Mouse (Mus musculus): Measurements from ENCODE around the gene Dennd5b. TPM values are rescaled to one million over a fixed set of nuclear protein-coding genes. Genes with fewer than 3 reads are reported as not detected.

Gene Dennd5b
- polyA plus RNA-seq, 1 experiment from 2014 or later, result 9.6 TPM

GRCm38 (mm10) chr6:149126675-149127074 is 25.2 kb upstream of the Dennd5b start:
- H3K27ac ChIP-seq (ENCODE audit: low read depth, low read length), result no peak overlapping the region
- H3K9ac ChIP-seq (ENCODE audit: low read depth, low read length), result no peak overlapping the region
- no peaks in the 10 kb centered on the region for H3K4me1 ChIP-seq (replicated peaks; ENCODE audit: control insufficient read depth, insufficient read depth, low read length)
- H3K27me3 ChIP-seq (replicated peaks; ENCODE audit: control insufficient read depth, insufficient read depth, low read length), result no peaks in the 10 kb centered on the region
- ATAC-seq, result no peak
- peak; percentile 61 for TF ChIP-seq CTCF (IDR thresholded peaks at IDR 0.05; ENCODE audit: low read depth)
- H3K36me3 ChIP-seq (ENCODE audit: control insufficient read depth, insufficient read depth), result no peaks in the 10 kb centered on the region
- H3K4me3 ChIP-seq (ENCODE audit: low read depth, low read length), result no peak overlapping the region
- no peaks in the 10 kb centered on the region for H3K9me3 ChIP-seq (ENCODE audit: control insufficient read depth)
- H3K4me2 ChIP-seq (replicated peaks; ENCODE audit: low read depth), result no peak overlapping the region
- 70% methylated on average over 4 of the region's 4 CpGs for WGBS

GRCm38 (mm10) chr6:149123042-149123441 is 21.6 kb upstream of the Dennd5b start:
- no peak overlapping the region for H3K27ac ChIP-seq (ENCODE audit: low read depth, low read length)
- H3K9me3 ChIP-seq (ENCODE audit: control insufficient read depth), result no peaks in the 10 kb centered on the region
- 84% methylated on average over 3 of the region's 3 CpGs for WGBS
- no peaks in the 10 kb centered on the region for H3K27me3 ChIP-seq (replicated peaks; ENCODE audit: control insufficient read depth, insufficient read depth, low read length)
- TF ChIP-seq CTCF (IDR thresholded peaks at IDR 0.05; ENCODE audit: low read depth), result no peak
- no peaks in the 10 kb centered on the region for H3K4me1 ChIP-seq (replicated peaks; ENCODE audit: control insufficient read depth, insufficient read depth, low read length)
- no peak overlapping the region for H3K4me2 ChIP-seq (replicated peaks; ENCODE audit: low read depth)
- no peak overlapping the region for H3K4me3 ChIP-seq (ENCODE audit: low read depth, low read length)
- no peak for ATAC-seq
- H3K36me3 ChIP-seq (ENCODE audit: control insufficient read depth, insufficient read depth), result no peaks in the 10 kb centered on the region
- no peak overlapping the region for H3K9ac ChIP-seq (ENCODE audit: low read depth, low read length)

GRCm38 (mm10) chr6:149119853-149120252 is 18.4 kb upstream of the Dennd5b start:
- Histone ChIP-seq H3K4me1 (replicated peaks; ENCODE audit: control insufficient read depth, insufficient read depth, low read length) (no peaks in the 10 kb centered on the region), H3K27me3 (replicated peaks; ENCODE audit: control insufficient read depth, insufficient read depth, low read length) (no peaks in the 10 kb centered on the region), H3K4me2 (replicated peaks; ENCODE audit: low read depth) (no peak overlapping the region; the same call in 1 of the 2 replicates), H3K4me3 (ENCODE audit: low read depth, low read length) (no peak overlapping the region), H3K27ac (ENCODE audit: low read depth, low read length) (peak overlapping the region; percentile 62; the same call in 1 of the 2 replicates), H3K9ac (ENCODE audit: low read depth, low read length) (no peak overlapping the region), H3K36me3 (ENCODE audit: control insufficient read depth, insufficient read depth) (no peaks in the 10 kb centered on the region), H3K9me3 (ENCODE audit: control insufficient read depth) (no peaks in the 10 kb centered on the region)
- peak; percentile 81 for TF ChIP-seq CTCF (IDR thresholded peaks at IDR 0.05; ENCODE audit: low read depth)
- 17% methylated on average over 2 of the region's 2 CpGs for WGBS
- no peak; the same call in 1 of the 2 replicates for ATAC-seq

GRCm38 (mm10) chr6:149118935-149119334 is 17.5 kb upstream of the Dennd5b start:
- Histone ChIP-seq H3K4me1 (replicated peaks; ENCODE audit: control insufficient read depth, insufficient read depth, low read length) (no peaks in the 10 kb centered on the region), H3K4me3 (ENCODE audit: low read depth, low read length) (no peak overlapping the region), H3K4me2 (replicated peaks; ENCODE audit: low read depth) (no peak overlapping the region), H3K27ac (ENCODE audit: low read depth, low read length) (peak overlapping the region; percentile 62; the same call in 1 of the 2 replicates), H3K9ac (ENCODE audit: low read depth, low read length) (no peak overlapping the region), H3K27me3 (replicated peaks; ENCODE audit: control insufficient read depth, insufficient read depth, low read length) (no peaks in the 10 kb centered on the region), H3K9me3 (ENCODE audit: control insufficient read depth) (no peaks in the 10 kb centered on the region), H3K36me3 (ENCODE audit: control insufficient read depth, insufficient read depth) (no peaks in the 10 kb centered on the region)
- peak; percentile 42; the same call in 1 of the 2 replicates for TF ChIP-seq CTCF (IDR thresholded peaks at IDR 0.05; ENCODE audit: low read depth)
- peak; percentile 95 for ATAC-seq
- 27% methylated on average over 2 of the region's 2 CpGs for WGBS

- H3K36me3 ChIP-seq (ENCODE audit: control insufficient read depth, insufficient read depth), result no peaks in the 10 kb centered on the region
- no peak for TF ChIP-seq CTCF (IDR thresholded peaks at IDR 0.05; ENCODE audit: low read depth)
- no peak overlapping the region for H3K27ac ChIP-seq (ENCODE audit: low read depth, low read length)
- no peak overlapping the region for H3K4me3 ChIP-seq (ENCODE audit: low read depth, low read length)
- no peak overlapping the region for H3K9ac ChIP-seq (ENCODE audit: low read depth, low read length)
- no peaks in the 10 kb centered on the region for H3K27me3 ChIP-seq (replicated peaks; ENCODE audit: control insufficient read depth, insufficient read depth, low read length)
- H3K9me3 ChIP-seq (ENCODE audit: control insufficient read depth), result no peaks in the 10 kb centered on the region
- no peak for ATAC-seq
- H3K4me1 ChIP-seq (replicated peaks; ENCODE audit: control insufficient read depth, insufficient read depth, low read length), result no peaks in the 10 kb centered on the region
- H3K4me2 ChIP-seq (replicated peaks; ENCODE audit: low read depth), result no peak overlapping the region
Measured at GRCm38 (mm10) chr6:149116992-149117391, 15.5 kb upstream of the Dennd5b start.

- Histone ChIP-seq H3K9ac (ENCODE audit: low read depth, low read length) (no peak overlapping the region), H3K4me1 (replicated peaks; ENCODE audit: control insufficient read depth, insufficient read depth, low read length) (no peaks in the 10 kb centered on the region), H3K27ac (ENCODE audit: low read depth, low read length) (no peak overlapping the region), H3K9me3 (ENCODE audit: control insufficient read depth) (no peaks in the 10 kb centered on the region), H3K36me3 (ENCODE audit: control insufficient read depth, insufficient read depth) (no peaks in the 10 kb centered on the region), H3K4me2 (replicated peaks; ENCODE audit: low read depth) (no peak overlapping the region), H3K27me3 (replicated peaks; ENCODE audit: control insufficient read depth, insufficient read depth, low read length) (no peaks in the 10 kb centered on the region), H3K4me3 (ENCODE audit: low read depth, low read length) (no peak overlapping the region)
- 76% methylated on average over 2 of the region's 2 CpGs for WGBS
- ATAC-seq, result no peak
- TF ChIP-seq CTCF (IDR thresholded peaks at IDR 0.05; ENCODE audit: low read depth), result no peak
Measured at GRCm38 (mm10) chr6:149108909-149109308, 7.4 kb upstream of the Dennd5b start.

- H3K9me3 ChIP-seq (ENCODE audit: control insufficient read depth), result no peaks in the 10 kb centered on the region
- no peaks in the 10 kb centered on the region for H3K4me1 ChIP-seq (replicated peaks; ENCODE audit: control insufficient read depth, insufficient read depth, low read length)
- no peak overlapping the region for H3K4me3 ChIP-seq (ENCODE audit: low read depth, low read length)
- no peak for TF ChIP-seq CTCF (IDR thresholded peaks at IDR 0.05; ENCODE audit: low read depth)
- 69% methylated on average over 3 of the region's 3 CpGs for WGBS
- H3K4me2 ChIP-seq (replicated peaks; ENCODE audit: low read depth), result no peak overlapping the region
- H3K27me3 ChIP-seq (replicated peaks; ENCODE audit: control insufficient read depth, insufficient read depth, low read length), result no peaks in the 10 kb centered on the region
- ATAC-seq, result no peak
- no peak overlapping the region for H3K27ac ChIP-seq (ENCODE audit: low read depth, low read length)
- H3K36me3 ChIP-seq (ENCODE audit: control insufficient read depth, insufficient read depth), result no peaks in the 10 kb centered on the region
- no peak overlapping the region for H3K9ac ChIP-seq (ENCODE audit: low read depth, low read length)
Measured at GRCm38 (mm10) chr6:149107615-149108014, 6.1 kb upstream of the Dennd5b start.
